Mouse (Mus musculus) cerebellum, postnatal 4 days (tissue): ENCODE measurements around the gene Dlg2.

ENCODE experiments used
- DNase-seq, 2 experiments: peaks; one replicate each; pipeline ENCODE4 v3.0.0; 2022; ENCODE audit warnings: low spot score in 2 of 2, mixed read lengths in 1 of 2

Gene Dlg2

DNA sequence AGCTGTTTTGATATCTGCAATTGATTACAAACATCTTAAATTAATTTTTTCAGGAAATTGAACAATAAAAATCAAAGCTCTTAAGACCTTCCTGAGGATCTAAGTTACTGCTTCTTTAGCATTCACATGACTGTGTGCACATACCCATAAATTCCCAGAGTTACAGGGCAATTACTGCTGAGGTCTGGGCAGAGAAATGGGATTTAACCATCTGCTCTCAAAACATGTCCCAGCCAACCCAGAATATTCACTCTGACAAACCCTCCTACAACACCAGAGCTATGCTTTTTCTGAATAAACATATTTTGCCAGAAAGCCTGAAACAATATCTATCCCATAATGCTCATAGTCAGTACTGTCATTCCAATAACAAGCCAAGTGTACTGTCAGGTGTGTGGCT, 1788.5 kb downstream of the Dlg2 start:
- no peak for DNase-seq

GRCm38 (mm10) chr7:92275353-92275752, 1798.9 kb downstream of the Dlg2 start:
- DNase-seq: no peak

GRCm38 (mm10) chr7:92277629-92278028, 1801.2 kb downstream of the Dlg2 start:
- no peak for DNase-seq

GRCm38 (mm10) chr7:92280925-92281324, 1804.5 kb downstream of the Dlg2 start:
- DNase-seq: no peak

GRCm38 (mm10) chr7:92287058-92287457, 1810.6 kb downstream of the Dlg2 start:
- DNase-seq: no peak

GRCm38 (mm10) chr7:92288814-92289213, 1812.3 kb downstream of the Dlg2 start:
- no peak for DNase-seq

DNA sequence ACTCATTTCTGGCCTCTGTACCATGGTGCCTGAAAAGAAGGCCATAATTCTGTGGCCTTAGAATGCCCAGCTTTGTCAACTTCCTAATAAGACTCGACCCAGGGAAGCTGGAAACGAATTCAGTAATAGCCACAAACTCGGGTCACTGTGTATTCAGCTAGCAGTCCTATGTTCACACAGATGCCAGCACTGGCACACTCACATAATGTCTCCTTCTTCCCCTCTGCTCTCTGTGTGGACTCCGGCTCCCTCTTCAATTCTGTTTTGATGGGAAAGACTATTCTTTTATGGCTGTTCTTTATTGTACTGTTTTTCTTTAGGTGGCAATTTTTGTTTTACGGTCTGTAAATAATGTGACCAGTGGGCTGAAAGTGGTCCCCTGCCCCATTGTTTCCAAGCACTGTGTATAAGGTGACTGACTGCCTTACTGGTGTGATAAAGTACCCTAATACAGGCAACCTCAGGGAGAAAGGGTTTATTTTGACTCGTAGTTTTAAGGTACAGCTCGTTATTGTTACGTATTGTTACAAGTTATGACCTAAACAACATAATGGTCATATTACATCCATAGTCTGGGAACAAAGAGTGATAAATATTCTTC, 1816.5 kb downstream of the Dlg2 start:
- no peak for DNase-seq

DNA sequence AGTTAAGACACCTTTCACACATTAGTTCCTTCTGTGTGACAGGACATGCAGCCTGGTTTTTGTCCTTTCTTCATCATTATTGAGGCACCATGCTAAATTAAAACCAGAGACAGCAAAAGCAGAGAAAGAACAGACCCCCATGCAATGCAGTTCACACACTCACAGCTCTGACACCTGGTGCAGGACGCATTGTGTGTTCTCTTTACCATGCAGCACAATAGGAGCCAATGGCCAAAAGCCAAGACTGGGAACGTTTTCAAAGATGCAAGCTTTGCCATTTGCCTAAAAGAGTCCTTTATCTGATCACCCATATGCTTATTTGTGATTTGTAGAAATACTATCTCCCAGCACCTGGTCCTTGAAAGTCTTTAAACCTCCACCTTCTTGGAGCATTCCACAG, 1824.6 kb downstream of the Dlg2 start:
- DNase-seq: no peak

GRCm38 (mm10) chr7:92307634-92308033, 1831.2 kb downstream of the Dlg2 start:
- no peak for DNase-seq

DNA sequence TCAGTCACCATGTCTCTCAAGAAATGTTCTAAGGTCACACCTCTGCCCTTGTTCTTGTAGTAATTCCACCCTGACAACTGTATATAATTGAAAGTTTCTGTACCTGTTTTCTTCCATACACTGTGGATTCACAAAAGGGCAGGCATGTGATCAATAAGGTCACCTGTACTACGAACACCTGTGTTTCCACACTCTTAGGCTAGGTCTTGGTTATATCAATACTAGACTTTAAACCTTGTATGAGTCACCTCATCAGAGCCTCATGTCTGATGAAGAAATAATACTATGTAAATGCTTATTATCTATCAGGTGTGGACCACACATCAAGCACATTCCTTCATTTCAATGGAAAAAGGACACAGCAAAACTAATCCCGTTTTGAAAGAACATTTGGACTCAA, 1831.7 kb downstream of the Dlg2 start:
- DNase-seq: no peak

GRCm38 (mm10) chr7:92316389-92316788, 1839.9 kb downstream of the Dlg2 start:
- peak in 1 of 2 experiments; percentile 34 for DNase-seq

DNA sequence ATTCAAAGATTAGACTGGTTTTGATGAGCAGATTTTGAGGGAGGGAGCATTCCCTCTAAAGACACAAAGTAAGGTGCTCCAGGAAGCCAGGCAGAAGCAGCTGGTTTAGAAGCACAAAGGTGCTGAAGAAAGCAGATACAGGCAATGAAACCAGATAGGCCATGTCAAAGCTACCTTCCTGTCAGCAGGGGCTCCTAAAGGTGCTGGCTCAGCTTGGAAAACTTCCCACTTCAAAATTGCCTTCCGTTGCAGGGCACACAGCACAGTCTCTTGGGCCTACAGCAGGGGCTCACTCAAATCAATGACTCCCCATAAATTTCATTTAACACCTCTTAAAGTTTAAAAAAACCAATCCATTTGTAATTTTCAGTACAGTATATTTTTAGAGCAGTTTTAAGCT, 1843.0 kb downstream of the Dlg2 start:
- DNase-seq: no peak

DNA sequence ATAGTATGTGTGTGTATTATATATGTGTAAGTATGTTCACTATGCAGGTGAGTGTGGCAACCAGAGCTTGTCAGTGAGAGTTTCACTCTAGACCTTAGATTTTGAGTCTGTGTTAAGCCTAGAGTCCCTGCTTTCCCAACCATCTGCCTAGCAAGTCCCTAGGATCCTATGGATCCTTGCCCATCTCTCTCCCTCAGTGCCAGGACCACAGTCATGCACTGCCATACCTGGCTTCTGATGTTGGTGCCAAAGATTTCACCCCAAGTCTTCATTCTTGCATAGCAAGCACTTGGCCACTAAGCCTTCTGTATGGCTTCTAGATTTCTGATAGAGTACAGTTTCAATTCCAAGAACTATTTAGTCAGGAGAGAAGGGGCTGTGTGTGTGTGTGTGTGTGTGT, 1843.7 kb downstream of the Dlg2 start:
- no peak for DNase-seq

GRCm38 (mm10) chr7:92321786-92322185, 1845.3 kb downstream of the Dlg2 start:
- DNase-seq: no peak

DNA sequence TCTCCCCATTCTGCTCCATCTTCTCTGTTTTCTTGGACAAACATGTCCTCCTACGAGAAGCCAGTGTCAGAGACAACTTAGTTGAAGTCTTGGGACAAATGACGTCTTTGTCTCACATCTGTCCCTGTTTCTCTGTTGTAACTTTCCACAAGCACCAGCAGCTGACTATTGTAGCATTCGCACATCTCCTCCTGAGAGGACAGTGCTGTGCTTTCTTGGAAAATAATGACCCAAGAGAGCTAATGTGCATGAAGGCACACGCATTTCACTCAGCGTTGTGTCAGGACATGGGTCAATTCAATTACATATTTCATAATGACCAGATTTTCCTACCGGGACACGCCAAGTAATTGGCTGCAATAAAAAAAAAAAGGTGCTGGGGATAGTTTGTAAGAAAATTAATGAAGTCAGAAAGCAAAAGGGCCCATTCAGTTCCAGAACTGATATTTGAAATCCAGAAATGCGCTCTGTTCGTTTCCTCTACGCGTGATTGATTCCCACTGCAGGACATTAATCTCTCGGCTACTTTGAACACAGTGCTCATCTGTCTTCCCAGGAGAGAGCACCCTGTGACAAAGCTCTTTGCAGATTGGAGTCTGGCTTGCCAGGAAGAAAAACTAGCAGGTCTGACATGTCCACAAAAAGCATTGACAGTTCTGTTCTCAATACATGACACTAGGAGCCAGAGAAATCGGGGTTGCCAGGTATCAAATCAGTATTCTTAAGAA, 1846.0 kb downstream of the Dlg2 start:
- no peak for DNase-seq

DNA sequence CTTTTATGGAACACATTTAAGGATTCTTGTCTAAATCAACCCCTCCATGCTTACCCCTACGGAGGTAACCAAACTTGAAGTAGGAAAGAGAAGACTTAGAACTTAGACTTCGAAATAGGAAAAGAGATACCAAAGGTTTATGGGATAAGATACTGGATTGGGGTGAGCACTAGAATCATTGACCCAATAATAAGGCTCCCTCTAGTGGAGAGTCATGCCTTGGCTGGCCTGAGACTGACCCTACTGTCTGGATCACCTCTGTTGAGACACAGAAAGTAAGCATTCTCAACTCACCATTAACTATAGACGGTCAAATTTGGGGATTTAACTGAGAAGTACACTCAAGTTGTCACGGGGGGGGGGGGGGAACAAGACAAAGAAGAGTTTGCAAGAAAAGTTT, 1847.2 kb downstream of the Dlg2 start:
- peak in 1 of 2 experiments; percentile 46 for DNase-seq

GRCm38 (mm10) chr7:92327343-92327896, 1850.9 kb downstream of the Dlg2 start:
- no peak for DNase-seq

- DNase-seq: no peak
These were observed 1856.9 kb downstream of the Dlg2 start for GRCm38 (mm10) chr7:92333220-92333898.

GRCm38 (mm10) chr7:92356542-92356941, 1880.1 kb downstream of the Dlg2 start:
- no peak for DNase-seq

DNA sequence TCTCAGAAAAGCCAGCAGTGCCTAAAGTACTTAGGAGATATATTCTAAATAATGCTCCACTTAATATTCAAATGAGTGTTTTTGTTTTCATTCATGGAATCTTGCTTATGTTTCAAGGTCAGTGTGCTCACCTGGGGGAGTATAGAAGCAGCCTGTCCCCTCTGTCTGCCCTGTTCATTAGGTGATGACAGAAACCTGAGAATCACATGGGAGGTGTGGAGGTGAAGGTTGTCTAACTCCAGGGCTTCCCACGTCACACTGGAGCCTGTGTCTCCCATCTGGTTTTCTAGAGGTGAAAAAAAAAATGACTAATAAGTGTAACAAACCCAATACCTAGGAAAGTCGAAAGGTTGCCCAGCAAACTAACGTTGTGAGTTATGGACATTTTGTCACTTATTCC, 1886.9 kb downstream of the Dlg2 start:
- DNase-seq: no peak

DNA sequence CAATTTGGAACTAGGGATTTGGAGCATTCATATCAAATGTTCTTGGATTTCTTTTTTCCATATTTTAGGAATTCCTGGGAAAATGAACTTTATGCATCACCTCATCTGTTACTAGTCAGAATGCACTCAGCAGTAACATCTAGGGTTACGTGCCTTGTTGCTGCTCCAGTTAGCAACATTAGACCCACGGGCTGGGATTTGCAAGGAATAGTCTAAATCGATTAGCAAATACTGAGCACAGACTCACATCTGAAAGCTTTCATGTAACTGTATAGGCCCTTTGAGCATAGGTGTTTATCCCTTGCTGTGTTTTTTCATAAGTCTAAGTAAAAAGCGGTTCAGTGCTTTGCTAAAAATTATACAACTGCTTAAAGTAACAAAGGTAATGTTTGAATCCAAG, 1887.3 kb downstream of the Dlg2 start:
- DNase-seq: no peak

- DNase-seq: no peak
These were observed 1890.6 kb downstream of the Dlg2 start for GRCm38 (mm10) chr7:92367111-92367510.

- DNase-seq: no peak
These were observed 1894.0 kb downstream of the Dlg2 start for GRCm38 (mm10) chr7:92370521-92370920.
